Mouse (Mus musculus) testis, adult 2 months (tissue): ENCODE data around the gene Hist1h3d. TPM values are rescaled to one million over a fixed set of nuclear protein-coding genes. Genes with fewer than 3 reads are reported as not detected.
"Not testable (repeated sequence)": the region's sequence is repeated elsewhere in the genome, so short reads cannot be mapped to it uniquely, and the experiment has no call there.

ENCODE experiments used
- H3K27ac ChIP-seq: fragments of 200-500 bp; 2 replicates; pipeline ENCODE4 v1.5.1; 2012; ENCODE audit warnings: low read depth, low read length; ENCODE audit not compliant: control insufficient read depth, insufficient read depth
- H3K27me3 ChIP-seq: fragments of 200-500 bp; 2 replicates; pipeline ENCODE4 v1.6.1; 2012; ENCODE audit warnings: mild to moderate bottlenecking, low read length, moderate library complexity; ENCODE audit not compliant: control insufficient read depth, insufficient read depth
- H3K36me3 ChIP-seq: fragments of 200-500 bp; 2 replicates; pipeline ENCODE4 v1.6.1; 2012; ENCODE audit warnings: mild to moderate bottlenecking, low read length; ENCODE audit not compliant: control insufficient read depth, insufficient read depth
- H3K4me1 ChIP-seq: fragments of 200-500 bp; 2 replicates; pipeline ENCODE4 v1.6.1; 2012; ENCODE audit warnings: low read length; ENCODE audit not compliant: control insufficient read depth, insufficient read depth
- H3K4me3 ChIP-seq: fragments of 200-500 bp; 2 replicates; pipeline ENCODE4 v1.5.1; 2012; ENCODE audit warnings: low read depth, mild to moderate bottlenecking, low read length, moderate library complexity, mixed read lengths; ENCODE audit not compliant: control insufficient read depth
- CTCF ChIP-seq: fragments of 200-500 bp; IDR thresholded peaks from 2 replicates; pipeline ENCODE4 v1.5.1; 2012; ENCODE audit warnings: low read depth, mild to moderate bottlenecking, inconsistent platforms, low read length, moderate library complexity; ENCODE audit not compliant: control insufficient read depth, insufficient read depth, insufficient replicate concordance
- POLR2A ChIP-seq: fragments of 200-500 bp; IDR thresholded peaks from 2 replicates; pipeline ENCODE4 v1.6.1; 2012; ENCODE audit warnings: low read depth, mild to moderate bottlenecking, inconsistent platforms, low read length, moderate library complexity; ENCODE audit not compliant: control insufficient read depth
- polyA plus RNA-seq: library from polyadenylated mRNA; depleted of rRNA; stranded (reverse); fragments of >200 nt; gene quantifications from 2 replicates; pipeline ENCODE4 v1.2.3, GENCODE M21; 2012

The Hist1h3d gene
- polyA plus RNA-seq, 1 experiment: 0.98 TPM

- Histone ChIP-seq H3K36me3 (no peaks in the 10 kb centered on the region), H3K4me1 (peaks cover 8% of the 10 kb centered on the region; the same call in 1 of the 2 replicates), H3K4me3 (no peak overlapping the region), H3K27ac (no peak overlapping the region), H3K27me3 (no peaks in the 10 kb centered on the region)
- TF ChIP-seq POLR2A (no peak), CTCF (no peak)
Measured at GRCm38 (mm10) chr13:23582219-23583056, 6.9 kb downstream of the Hist1h3d start.

GRCm38 (mm10) chr13:23583387-23584068, 8.0 kb downstream of the Hist1h3d start:
- H3K27me3 ChIP-seq: no peaks in the 10 kb centered on the region
- no peak overlapping the region for H3K27ac ChIP-seq
- no peaks in the 10 kb centered on the region for H3K36me3 ChIP-seq
- peaks cover 8% of the 10 kb centered on the region; the same call in 1 of the 2 replicates for H3K4me1 ChIP-seq
- TF ChIP-seq POLR2A: no peak
- TF ChIP-seq CTCF: no peak
- H3K4me3 ChIP-seq: no peak overlapping the region

GRCm38 (mm10) chr13:23584331-23584730, 8.8 kb downstream of the Hist1h3d start:
- TF ChIP-seq CTCF: no peak
- no peak for TF ChIP-seq POLR2A
- no peaks in the 10 kb centered on the region for H3K27me3 ChIP-seq
- peaks cover 8% of the 10 kb centered on the region; the same call in 1 of the 2 replicates for H3K4me1 ChIP-seq
- no peaks in the 10 kb centered on the region for H3K36me3 ChIP-seq
- no peak overlapping the region for H3K27ac ChIP-seq
- H3K4me3 ChIP-seq: no peak overlapping the region

GRCm38 (mm10) chr13:23585029-23585441, 9.5 kb downstream of the Hist1h3d start:
- H3K4me1 ChIP-seq: peaks cover 8% of the 10 kb centered on the region; the same call in 1 of the 2 replicates
- no peaks in the 10 kb centered on the region for H3K36me3 ChIP-seq
- no peaks in the 10 kb centered on the region for H3K27me3 ChIP-seq
- TF ChIP-seq CTCF (no peak), POLR2A (no peak)
- peak overlapping the region; percentile 84 for H3K27ac ChIP-seq
- peak overlapping the region; percentile 79 for H3K4me3 ChIP-seq

- TF ChIP-seq POLR2A: peak; percentile 53; the same call in 1 of the 2 replicates
- H3K4me3 ChIP-seq: peak overlapping the region; percentile 55; the same call in 1 of the 2 replicates
- H3K4me1 ChIP-seq: not testable (repeated sequence)
Measured at GRCm38 (mm10) chr13:23585442-23586098, 10.0 kb downstream of the Hist1h3d start.

GRCm38 (mm10) chr13:23586099-23586939, 10.8 kb downstream of the Hist1h3d start:
- Histone ChIP-seq H3K27ac (peak overlapping the region; percentile 32; the same call in 1 of the 2 replicates), H3K4me3 (no peak overlapping the region), H3K27me3 (no peaks in the 10 kb centered on the region), H3K36me3 (no peaks in the 10 kb centered on the region), H3K4me1 (peaks cover 7% of the 10 kb centered on the region; the same call in 1 of the 2 replicates)
- TF ChIP-seq CTCF (no peak), POLR2A (no peak)

More at GRCm38 (mm10) chr13:23585442-23586098, 10.0 kb downstream of the Hist1h3d start:
- not testable (repeated sequence) for H3K27ac ChIP-seq, H3K27me3 ChIP-seq, H3K36me3 ChIP-seq

GRCm38 (mm10) chr13:23586940-23587225, 11.3 kb downstream of the Hist1h3d start:
- Histone ChIP-seq H3K27me3 (no peaks in the 10 kb centered on the region), H3K36me3 (no peaks in the 10 kb centered on the region), H3K4me3 (no peak overlapping the region), H3K4me1 (peaks cover 6% of the 10 kb centered on the region; the same call in 1 of the 2 replicates), H3K27ac (no peak overlapping the region)
- TF ChIP-seq POLR2A: no peak
- no peak for TF ChIP-seq CTCF
